Mouse (Mus musculus): ENCODE data around the gene Trim38. TPM values are rescaled to one million over a fixed set of nuclear protein-coding genes. Genes with fewer than 3 reads are reported as not detected.
A peak's percentile ranks its signal among the peaks of the same experiment; 100 is the strongest.

The Trim38 gene
- total RNA-seq, 4 experiments from 2014 or later, result not detected

DNA sequence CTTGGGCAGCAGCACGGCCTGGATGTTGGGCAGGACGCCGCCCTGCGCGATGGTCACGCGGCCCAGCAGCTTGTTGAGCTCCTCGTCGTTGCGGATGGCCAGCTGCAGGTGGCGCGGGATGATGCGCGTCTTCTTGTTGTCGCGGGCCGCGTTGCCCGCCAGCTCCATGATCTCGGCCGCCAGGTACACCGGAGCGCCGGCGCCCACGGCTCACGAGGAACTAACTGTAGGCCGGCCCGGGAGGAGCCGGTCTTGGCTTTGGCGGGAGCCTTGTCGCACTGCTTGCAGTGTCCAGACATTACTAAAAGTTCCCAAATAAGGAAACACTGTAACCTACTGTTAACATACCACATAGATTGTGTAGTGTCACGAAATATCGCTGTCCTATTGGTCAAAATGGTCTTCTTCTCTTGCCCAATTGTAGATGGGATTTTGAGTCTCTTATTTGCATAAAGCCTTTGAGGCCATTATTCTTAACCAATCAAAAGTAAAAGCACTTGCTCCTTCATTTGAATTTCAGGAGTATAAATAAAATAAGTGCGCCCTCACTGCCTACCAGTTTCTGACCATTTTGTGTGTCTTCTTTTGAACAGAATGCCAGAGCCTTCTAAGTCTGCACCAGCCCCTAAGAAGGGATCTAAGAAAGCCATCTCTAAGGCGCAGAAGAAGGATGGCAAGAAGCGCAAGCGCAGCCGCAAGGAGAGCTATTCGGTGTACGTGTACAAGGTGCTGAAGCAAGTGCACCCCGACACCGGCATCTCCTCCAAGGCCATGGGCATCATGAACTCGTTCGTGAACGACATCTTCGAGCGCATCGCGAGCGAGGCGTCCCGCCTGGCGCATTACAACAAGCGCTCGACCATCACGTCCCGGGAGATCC lies 23.3 kb upstream of the Trim38 start, which contains the start of gene Hist1h2bb:
Gene Hist1h2bb (plus strand): TSS at position 534 of the 880 bp plus-strand sequence.
- DNase-seq (ENCODE audit: low spot score in 2 of 2), result peak; percentile 65 to 80

GRCm38 (mm10) chr13:23747081-23747891 lies 22.4 kb upstream of the Trim38 start:
- DNase-seq (ENCODE audit: low spot score in 2 of 2), result no peak

DNA sequence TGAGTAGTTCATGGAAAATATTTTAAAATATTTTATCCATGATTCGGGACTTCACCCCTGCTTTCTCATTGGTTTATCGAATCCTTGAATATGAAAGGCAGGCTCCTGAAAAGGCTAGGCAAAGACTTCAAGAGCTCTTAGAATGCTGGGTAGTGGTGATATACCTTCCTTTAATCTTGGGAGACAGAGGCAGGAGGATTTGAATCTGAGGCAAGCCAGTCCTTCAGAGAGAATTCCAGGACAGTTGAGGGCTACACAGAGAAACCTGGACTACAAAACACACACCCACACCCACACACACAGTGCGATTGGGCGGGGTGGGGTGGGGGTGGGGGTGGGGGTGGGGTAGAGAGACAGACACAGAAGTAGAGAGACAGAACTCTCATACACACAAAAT lies 21.8 kb upstream of the Trim38 start:
- no peak for DNase-seq (ENCODE audit: low spot score in 2 of 2)

- DNase-seq (ENCODE audit: low spot score in 2 of 2), result no peak
These were observed 20.1 kb upstream of the Trim38 start for GRCm38 (mm10) chr13:23749563-23750121.

DNA sequence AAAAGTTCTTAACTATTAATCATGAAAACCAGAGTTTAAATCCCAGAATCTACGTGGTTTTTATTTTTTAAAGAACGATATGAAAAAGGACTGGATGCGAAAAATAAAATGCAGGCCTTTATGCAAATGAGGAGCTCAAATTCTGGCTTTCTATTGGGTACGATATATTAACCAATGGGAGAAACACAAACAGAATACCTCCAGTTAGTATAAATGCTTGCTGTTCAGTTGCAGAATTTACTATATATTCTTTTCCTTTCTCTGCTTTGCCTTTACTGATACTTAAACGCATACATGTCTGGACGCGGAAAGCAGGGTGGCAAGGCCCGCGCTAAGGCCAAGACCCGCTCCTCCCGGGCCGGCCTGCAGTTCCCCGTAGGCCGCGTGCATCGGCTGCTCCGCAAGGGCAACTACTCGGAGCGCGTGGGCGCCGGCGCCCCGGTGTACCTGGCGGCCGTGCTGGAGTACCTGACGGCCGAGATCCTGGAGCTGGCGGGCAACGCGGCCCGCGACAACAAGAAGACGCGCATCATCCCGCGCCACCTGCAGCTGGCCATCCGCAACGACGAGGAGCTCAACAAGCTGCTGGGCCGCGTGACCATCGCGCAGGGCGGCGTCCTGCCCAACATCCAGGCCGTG lies 18.8 kb upstream of the Trim38 start, which contains the start of gene Hist1h2ab:
Gene Hist1h2ab (plus strand): TSS at position 288 of the 639 bp plus-strand sequence.
- peak in 1 of 2 experiments; percentile 52 for DNase-seq (ENCODE audit: low spot score in 2 of 2)

DNA sequence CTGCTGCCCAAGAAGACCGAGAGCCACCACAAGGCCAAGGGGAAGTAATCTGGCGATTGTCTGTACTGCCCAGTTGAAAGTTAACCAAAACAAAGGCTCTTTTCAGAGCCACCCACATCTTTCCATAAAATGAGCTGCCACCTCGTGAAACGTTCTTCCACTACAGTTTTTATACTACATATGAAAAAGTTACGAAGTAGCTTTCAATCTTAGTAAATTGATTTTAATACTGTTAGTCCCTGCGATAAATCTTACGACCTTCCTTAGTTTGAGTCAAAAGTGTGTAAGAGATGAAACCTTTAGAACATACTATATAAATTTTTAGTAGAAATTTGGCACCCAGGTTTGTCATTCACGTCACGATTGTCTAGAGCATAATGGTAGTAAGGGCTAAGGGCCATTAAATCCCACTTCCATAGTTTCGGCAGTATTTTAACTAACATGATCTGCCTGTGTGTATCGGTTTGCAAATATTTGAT lies 18.2 kb upstream of the Trim38 start:
- DNase-seq (ENCODE audit: low spot score in 2 of 2), result no peak

DNA sequence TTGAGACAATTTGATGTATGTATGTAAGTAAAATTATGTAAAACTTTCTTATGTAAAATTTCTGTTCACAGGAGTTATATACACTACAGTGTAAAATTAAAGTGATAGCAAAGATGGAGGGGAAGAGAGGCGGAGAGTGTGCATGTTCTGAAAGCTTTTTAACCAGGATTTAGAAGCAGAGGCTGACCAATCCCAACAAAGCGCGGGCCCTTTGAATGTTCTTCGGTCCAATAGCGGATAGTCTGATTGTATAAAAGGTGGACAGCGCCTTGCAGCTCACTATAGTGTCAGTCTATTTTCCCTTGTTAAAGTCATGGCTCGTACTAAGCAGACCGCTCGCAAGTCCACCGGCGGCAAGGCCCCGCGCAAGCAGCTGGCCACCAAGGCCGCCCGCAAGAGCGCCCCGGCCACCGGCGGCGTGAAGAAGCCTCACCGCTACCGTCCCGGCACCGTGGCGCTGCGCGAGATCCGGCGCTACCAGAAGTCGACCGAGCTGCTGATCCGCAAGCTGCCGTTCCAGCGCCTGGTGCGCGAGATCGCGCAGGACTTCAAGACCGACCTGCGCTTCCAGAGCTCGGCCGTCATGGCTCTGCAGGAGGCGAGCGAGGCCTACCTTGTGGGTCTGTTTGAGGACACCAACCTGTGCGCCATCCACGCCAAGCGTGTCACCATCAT lies 17.5 kb upstream of the Trim38 start, which contains the start of gene Hist1h3b:
Gene Hist1h3b (plus strand): TSS at position 201 of the 675 bp plus-strand sequence.
- peak; percentile 88 to 92 for DNase-seq (ENCODE audit: low spot score in 2 of 2)

DNA sequence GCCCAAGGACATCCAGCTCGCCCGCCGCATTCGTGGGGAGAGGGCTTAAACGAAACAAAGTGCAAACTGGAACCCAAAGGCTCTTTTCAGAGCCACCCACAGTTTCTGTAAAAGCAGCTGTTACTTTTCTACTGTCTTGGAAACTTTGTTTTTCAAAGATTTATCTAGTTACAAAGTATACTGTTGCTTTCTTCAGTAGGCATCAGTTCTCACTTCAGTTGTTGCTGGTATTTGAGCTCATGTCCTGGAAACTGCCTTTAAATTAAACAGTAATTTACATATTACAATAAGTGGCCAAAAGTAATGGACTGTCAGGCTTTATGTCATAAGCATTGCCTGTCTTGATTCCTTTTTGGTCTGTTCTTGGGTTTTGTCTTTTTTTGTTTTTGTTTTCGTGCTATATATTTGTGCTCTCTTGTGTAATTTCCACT lies 17.0 kb upstream of the Trim38 start:
- DNase-seq (ENCODE audit: low spot score in 2 of 2), result no peak

DNA sequence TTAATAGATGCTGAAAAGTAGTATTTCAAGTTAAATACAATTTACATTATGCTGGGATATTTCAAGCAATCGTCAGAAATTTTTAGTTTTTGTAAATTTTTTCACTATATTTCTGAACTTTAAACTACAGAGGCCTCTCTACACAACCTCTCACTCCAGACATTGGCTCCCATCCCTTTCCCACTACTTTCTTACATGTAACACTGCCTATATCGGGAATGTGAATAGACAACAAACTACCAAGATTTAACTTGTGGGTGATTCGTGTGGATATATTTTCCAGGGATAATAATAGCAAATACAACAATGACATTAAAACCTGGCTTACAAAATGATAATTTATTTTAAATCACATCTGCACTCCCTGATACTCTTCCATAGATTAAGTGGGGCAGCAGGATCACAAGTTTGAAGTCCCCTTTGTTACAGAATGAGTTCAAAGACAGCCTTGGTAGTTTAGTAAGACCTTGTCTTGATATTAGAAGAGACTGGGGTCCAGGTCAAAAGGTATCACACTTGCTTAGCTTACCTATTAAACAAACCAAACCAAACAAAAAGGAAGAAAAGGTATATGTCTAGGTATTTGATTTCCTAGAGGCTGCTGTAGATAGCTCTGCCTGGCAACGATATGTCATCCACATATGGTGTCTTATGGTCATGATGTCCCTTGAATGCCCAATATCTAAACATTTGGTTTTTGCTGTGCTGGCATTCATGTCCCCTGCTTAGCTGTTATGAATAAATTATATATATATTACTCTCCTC lies 16.2 kb upstream of the Trim38 start:
- DNase-seq (ENCODE audit: low spot score in 2 of 2), result no peak

DNA sequence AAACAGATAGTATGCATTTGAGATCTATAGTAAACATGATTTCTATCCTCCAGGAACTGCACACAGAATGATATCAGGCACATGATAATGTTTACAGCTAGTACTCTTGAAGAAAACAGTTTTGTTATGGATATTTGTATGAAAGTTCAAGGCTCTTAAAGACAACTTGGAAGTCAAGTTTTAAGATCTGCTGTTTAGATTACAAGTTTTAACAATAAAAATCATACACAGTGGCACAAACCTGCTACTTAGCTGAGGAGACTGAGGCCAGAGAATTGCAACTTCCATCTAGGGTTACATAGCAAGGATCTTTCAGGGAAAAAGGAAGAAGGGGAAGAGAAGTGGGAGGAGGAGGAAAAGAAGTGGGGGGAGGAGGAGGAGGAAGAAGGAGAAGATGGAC lies 14.7 kb upstream of the Trim38 start:
- DNase-seq (ENCODE audit: low spot score in 2 of 2), result no peak

DNA sequence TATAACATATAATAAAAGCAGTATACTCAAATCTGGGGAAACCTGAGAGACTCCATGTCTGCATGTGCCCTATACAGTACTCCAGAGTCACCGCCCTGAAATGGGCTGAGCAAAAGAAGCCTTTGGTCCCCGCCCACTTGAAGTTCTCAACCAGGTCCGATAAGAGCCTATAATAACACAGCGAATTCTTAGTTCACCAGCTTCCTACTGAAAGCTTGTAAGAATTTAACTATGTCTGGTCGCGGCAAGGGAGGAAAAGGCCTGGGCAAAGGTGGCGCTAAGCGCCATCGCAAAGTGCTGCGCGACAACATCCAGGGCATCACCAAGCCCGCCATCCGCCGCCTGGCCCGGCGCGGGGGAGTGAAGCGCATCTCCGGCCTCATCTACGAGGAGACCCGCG lies 12.9 kb upstream of the Trim38 start, which contains the start of gene Hist1h4b:
Gene Hist1h4b (plus strand): TSS at position 224 of the 400 bp plus-strand sequence.
- peak; percentile 68 to 91 for DNase-seq (ENCODE audit: low spot score in 2 of 2)

- DNase-seq (ENCODE audit: low spot score in 2 of 2), result no peak
These were observed 12.4 kb upstream of the Trim38 start for GRCm38 (mm10) chr13:23757211-23757773.

DNA sequence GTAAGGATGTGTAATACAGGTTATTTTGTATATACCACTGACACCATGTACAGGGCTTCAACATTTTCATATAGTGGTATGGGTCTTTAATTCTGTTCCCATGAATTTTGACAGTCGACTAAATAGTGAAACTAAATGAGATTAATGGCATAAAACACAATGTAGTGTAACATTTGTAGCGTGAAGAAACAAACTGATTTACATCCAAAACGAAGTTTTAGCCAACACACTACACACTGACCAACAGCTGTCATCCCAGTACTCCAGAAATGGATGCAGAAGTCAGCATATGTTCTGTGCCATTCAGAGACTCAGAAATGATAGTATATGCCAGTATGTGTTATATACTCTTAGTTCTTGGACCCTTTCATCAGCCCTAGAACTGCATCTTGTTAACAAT lies 11.8 kb upstream of the Trim38 start:
- no peak for DNase-seq (ENCODE audit: low spot score in 2 of 2)

DNA sequence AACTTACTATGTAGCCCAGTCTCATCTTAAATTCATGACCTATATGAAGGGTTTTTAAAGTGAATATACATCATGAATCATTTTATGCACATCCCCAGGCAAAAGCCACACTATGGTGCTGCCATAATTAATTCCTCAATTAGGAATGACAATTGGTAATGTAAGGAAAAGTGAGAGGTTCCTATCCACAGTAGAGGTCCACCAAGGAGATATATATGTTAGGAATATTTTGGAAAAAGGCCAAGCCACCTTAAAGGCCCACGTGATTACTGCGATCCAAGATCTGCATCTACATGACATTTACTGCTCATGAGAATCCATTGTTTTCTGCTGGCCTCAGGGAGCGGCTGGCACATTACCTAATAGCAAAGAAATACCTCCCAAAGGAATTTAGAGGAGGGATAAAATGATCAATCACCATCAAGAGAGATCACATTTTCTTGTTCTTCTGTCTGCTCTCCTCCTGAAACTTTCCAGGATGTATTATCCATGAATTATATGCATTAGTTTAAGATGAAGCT lies 10.4 kb upstream of the Trim38 start:
- no peak for DNase-seq (ENCODE audit: low spot score in 2 of 2)

DNA sequence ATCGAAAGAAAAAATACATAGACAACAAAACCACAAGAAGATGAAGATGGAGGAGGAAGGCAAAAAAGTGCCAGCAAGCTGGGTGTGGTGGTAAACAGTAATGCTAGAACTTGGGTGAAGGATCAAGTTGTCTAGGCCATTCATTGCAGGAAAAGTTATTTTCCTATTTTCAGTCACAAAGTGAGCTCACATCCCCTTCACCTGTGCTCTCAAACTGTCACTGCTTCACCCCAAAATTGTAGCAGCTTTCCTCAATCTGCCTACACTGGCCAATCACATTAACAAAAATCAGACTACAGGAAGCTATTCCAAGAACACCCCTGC lies 9.8 kb upstream of the Trim38 start:
- no peak for DNase-seq (ENCODE audit: low spot score in 2 of 2)

DNA sequence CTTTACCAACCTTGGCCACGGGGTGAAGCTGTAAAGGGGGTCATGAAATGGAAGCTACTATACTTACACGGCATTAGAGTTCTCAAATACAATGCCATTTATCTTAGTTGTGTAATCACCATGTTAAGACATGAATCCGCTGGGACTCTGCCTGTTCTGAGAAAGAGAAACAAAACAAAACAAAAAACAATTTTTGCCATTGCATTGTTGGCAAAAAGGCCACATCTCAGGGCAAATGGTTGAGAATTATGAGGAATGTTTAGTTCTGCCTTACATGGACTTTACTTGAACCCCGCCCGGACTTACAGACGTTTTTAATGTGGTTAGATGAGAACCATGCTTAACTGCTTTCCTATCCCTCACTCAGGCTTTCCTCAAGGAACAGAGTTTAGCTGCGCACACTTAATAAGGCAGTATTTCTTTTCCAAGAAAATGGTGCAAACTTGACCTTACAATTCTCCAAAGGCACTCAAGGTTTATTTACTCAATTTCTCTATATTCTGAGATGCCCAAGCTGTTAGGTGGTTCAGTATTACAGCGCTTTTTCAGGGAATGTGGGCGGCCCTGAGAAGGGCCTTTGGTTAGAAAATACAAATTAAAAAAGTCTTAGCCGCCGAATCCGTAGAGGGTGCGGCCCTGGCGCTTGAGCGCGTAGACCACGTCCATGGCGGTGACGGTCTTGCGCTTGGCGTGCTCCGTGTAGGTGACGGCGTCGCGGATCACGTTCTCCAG lies 9.3 kb upstream of the Trim38 start:
- peak in 1 of 2 experiments; percentile 50 for DNase-seq (ENCODE audit: low spot score in 2 of 2)

GRCm38 (mm10) chr13:23760972-23761864 lies 8.5 kb upstream of the Trim38 start, which contains the start of gene Hist1h4a:
Gene Hist1h4a, minus strand, starts transcription at chr13:23761230.
- DNase-seq (ENCODE audit: low spot score in 2 of 2), result peak; percentile 96 to 98
